Mouse (Mus musculus) limb, embryonic 10.5 days (tissue): ENCODE measurements around the gene 2610028H24Rik. TPM values are rescaled to one million over a fixed set of nuclear protein-coding genes. Genes with fewer than 3 reads are reported as not detected.

Experiments
- DNase-seq: peaks from one replicate; pipeline ENCODE4 v3.0.0-alpha.2; 2017; ENCODE audit warnings: low spot score
- H3K27ac ChIP-seq: fragments of 300-500 bp; sonication (generic); 2 replicates; pipeline ENCODE4 v1.5.1; 2016; ENCODE audit warnings: mild to moderate bottlenecking
- H3K27me3 ChIP-seq: fragments of 300-500 bp; sonication (generic); 2 replicates; pipeline ENCODE4 v1.6.1; 2016; ENCODE audit warnings: low read depth, mild to moderate bottlenecking; ENCODE audit not compliant: poor library complexity, severe bottlenecking
- H3K36me3 ChIP-seq: fragments of 300-500 bp; sonication (generic); 2 replicates; pipeline ENCODE4 v1.6.1; 2016; ENCODE audit warnings: mild to moderate bottlenecking, moderate library complexity
- H3K4me1 ChIP-seq: fragments of 300-500 bp; sonication (generic); 2 replicates; pipeline ENCODE4 v1.6.1; 2016
- H3K4me3 ChIP-seq: fragments of 300-500 bp; sonication (generic); 2 replicates; pipeline ENCODE4 v1.5.1; 2016; ENCODE audit warnings: mild to moderate bottlenecking, moderate library complexity
- H3K9me3 ChIP-seq: fragments of 300-500 bp; sonication (generic); replicated peaks from 2 replicates; pipeline ENCODE4 v1.6.1; 2016; ENCODE audit warnings: mild to moderate bottlenecking
- WGBS: fragments of 180-500 bp; shearing (Covaris S2); methylation state at CpG from one replicate; pipeline ENCODE4 v1.1.7; 2016; 5-methylcytosine and 5-hydroxymethylcytosine counted together
- polyA plus RNA-seq: library from polyadenylated mRNA; unstranded; fragments of >200 nt; fragmentation: Nextera tagmentation; extraction: Ambion mirVana; gene quantifications from 2 replicates; pipeline ENCODE4 v1.2.1, GENCODE M21; 2016

2610028H24Rik gene
- polyA plus RNA-seq, result not detected in 2 replicates

- 75% methylated on average over 5 of the region's 5 CpGs for WGBS
- DNase-seq, result no peak
These were observed at the start of gene 2610028H24Rik for GRCm38 (mm10) chr10:76448851-76449250. TSS of gene 2610028H24Rik (plus strand) at chr10:76449081.

GRCm38 (mm10) chr10:76408520-76408919 is 40.4 kb upstream of the 2610028H24Rik start:
- Histone ChIP-seq H3K27ac (no peak overlapping the region), H3K4me3 (no peak overlapping the region), H3K4me1 (no peaks in the 10 kb centered on the region), H3K9me3 (no peaks in the 10 kb centered on the region), H3K36me3 (peaks cover 98% of the 10 kb centered on the region), H3K27me3 (no peaks in the 10 kb centered on the region)
- DNase-seq, result no peak
- WGBS, result 94% methylated on average over 10 of the region's 10 CpGs

More at GRCm38 (mm10) chr10:76448851-76449250, at the start of gene 2610028H24Rik:
- Histone ChIP-seq H3K4me1 (0 out of 2 replicates have a peak, but pooled peaks cover 3% of the 10 kb centered on the region), H3K4me3 (no peak within 1 kb of the TSS), H3K36me3 (no peaks in the 10 kb centered on the region), H3K27me3 (no peaks in the 10 kb centered on the region), H3K27ac (no peak within 1 kb of the TSS), H3K9me3 (no peaks in the 10 kb centered on the region)

DNA sequence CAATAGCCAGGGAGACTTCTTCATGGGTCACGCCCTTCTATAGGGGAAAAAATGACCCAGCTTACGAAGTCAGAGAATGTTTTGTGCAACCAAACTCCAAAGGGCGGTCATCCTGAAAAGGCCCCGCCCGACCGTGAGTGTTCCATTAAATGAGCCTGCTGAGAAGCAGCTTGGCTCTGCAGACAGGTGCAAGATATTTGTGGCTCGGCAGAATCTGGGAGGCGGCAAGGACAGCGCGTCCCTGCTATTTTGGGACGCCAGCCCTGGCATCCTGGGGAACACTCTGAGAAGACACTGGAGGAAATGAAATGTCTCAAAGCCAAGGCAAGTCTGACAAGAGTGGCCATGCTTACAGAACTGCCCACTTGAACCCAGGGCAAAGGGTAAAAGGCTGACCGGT is 32.1 kb upstream of the 2610028H24Rik start:
- H3K27me3 ChIP-seq, result no peaks in the 10 kb centered on the region
- no peak overlapping the region for H3K4me3 ChIP-seq
- H3K4me1 ChIP-seq, result no peaks in the 10 kb centered on the region
- H3K36me3 ChIP-seq, result peaks cover 100% of the 10 kb centered on the region
- 95% methylated on average over 12 of the region's 12 CpGs for WGBS
- no peak for DNase-seq
- no peak overlapping the region for H3K27ac ChIP-seq
- H3K9me3 ChIP-seq, result no peaks in the 10 kb centered on the region

- Histone ChIP-seq H3K27ac (no peak overlapping the region), H3K27me3 (no peaks in the 10 kb centered on the region), H3K4me1 (no peaks in the 10 kb centered on the region), H3K9me3 (no peaks in the 10 kb centered on the region), H3K36me3 (peaks cover 99% of the 10 kb centered on the region), H3K4me3 (no peak overlapping the region)
- WGBS, result 95% methylated on average over 7 of the region's 7 CpGs
- no peak for DNase-seq
These were observed 23.2 kb upstream of the 2610028H24Rik start for GRCm38 (mm10) chr10:76425674-76426073.

GRCm38 (mm10) chr10:76433925-76434324 is 15.0 kb upstream of the 2610028H24Rik start:
- peaks cover 100% of the 10 kb centered on the region for H3K36me3 ChIP-seq
- no peaks in the 10 kb centered on the region for H3K4me1 ChIP-seq
- no peak overlapping the region for H3K4me3 ChIP-seq
- DNase-seq, result no peak
- 96% methylated on average over 11 of the region's 11 CpGs for WGBS
- H3K27ac ChIP-seq, result no peak overlapping the region
- H3K27me3 ChIP-seq, result no peaks in the 10 kb centered on the region
- no peaks in the 10 kb centered on the region for H3K9me3 ChIP-seq

GRCm38 (mm10) chr10:76439107-76439890 is 9.6 kb upstream of the 2610028H24Rik start:
- no peak overlapping the region for H3K27ac ChIP-seq
- 95% methylated on average over 9 of the region's 9 CpGs for WGBS
- DNase-seq, result no peak
- H3K4me1 ChIP-seq, result peaks cover 20% of the 10 kb centered on the region
- peaks cover 68% of the 10 kb centered on the region for H3K36me3 ChIP-seq
- H3K4me3 ChIP-seq, result no peak overlapping the region
- no peaks in the 10 kb centered on the region for H3K27me3 ChIP-seq
- H3K9me3 ChIP-seq, result no peaks in the 10 kb centered on the region

DNA sequence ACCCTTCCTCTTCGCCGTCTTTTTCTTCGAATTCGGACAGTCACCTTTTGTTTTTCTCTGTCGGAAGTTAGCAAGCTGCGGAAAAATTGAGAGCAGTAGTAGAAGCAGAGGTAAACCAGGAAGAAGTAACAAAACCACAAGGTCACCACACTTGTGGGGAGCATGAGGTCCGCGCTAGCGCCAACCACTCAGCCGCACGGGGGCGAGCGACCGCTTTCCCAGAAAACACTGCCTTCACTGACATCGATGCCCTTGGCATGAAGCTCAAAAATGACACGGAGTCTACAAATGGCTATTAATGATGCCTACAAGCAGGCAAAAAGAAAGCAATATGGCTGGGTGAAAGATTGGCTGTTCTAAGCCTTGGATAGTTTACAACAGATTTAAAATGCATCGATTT is 8.6 kb upstream of the 2610028H24Rik start, which contains the start of gene AC141477.1:
AC141477.1 (minus strand) TSS at position 164 of the 400 bp plus-strand sequence.
- DNase-seq, result no peak
- 96% methylated on average over 17 of the region's 17 CpGs for WGBS
- no peaks in the 10 kb centered on the region for H3K9me3 ChIP-seq
- peaks cover 20% of the 10 kb centered on the region for H3K4me1 ChIP-seq
- no peaks in the 10 kb centered on the region for H3K27me3 ChIP-seq
- peaks cover 58% of the 10 kb centered on the region for H3K36me3 ChIP-seq
- H3K4me3 ChIP-seq, result peak within 1 kb of the TSS; percentile 91; the same call in 1 of the 2 replicates
- no peak within 1 kb of the TSS for H3K27ac ChIP-seq

GRCm38 (mm10) chr10:76442178-76443088 is 6.4 kb upstream of the 2610028H24Rik start, which contains the start of gene Pcnt:
TSS of gene Pcnt (minus strand) at chr10:76442786.
- Histone ChIP-seq H3K9me3 (no peaks in the 10 kb centered on the region), H3K27ac (peak within 1 kb of the TSS; percentile 95), H3K4me3 (peak within 1 kb of the TSS; percentile 91), H3K4me1 (peaks cover 23% of the 10 kb centered on the region), H3K27me3 (no peaks in the 10 kb centered on the region), H3K36me3 (peaks cover 36% of the 10 kb centered on the region)
- WGBS, result under 1% methylated on average over 78 of the region's 78 CpGs
- peak; percentile 96 for DNase-seq

DNA sequence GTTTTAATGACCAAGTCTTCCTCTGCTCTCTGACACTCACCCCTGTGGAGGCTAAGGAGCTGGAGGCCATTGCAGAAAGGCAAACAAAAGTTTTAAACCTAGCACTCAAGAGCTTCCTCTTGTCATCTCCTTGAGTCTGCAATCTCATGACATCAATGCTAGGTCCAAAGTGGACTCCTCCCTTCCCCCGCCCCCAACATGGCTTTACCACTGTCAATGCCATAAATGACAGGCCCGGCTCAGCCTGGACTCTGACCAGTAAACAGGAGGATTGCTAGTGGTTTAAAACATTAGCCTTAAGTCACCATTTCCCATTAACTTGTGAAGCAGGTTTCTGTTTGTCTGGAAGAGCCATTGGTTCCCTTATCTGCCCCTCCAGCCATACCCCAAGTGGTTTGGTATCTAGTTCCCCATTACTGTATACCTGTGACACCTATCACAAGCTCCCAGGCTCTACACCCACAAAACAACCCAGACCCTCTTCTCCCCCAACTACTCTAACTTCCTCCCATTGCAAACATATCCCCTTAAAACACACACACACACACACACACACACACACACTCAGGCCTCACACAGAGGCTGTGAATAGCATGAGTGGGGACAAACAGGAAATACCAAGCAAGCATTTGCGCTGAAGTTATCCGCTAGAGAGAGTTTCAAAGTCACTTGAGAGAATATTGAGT is 2.7 kb upstream of the 2610028H24Rik start:
- peaks cover 18% of the 10 kb centered on the region for H3K4me1 ChIP-seq
- no peaks in the 10 kb centered on the region for H3K36me3 ChIP-seq
- H3K27ac ChIP-seq, result no peak overlapping the region
- no peak overlapping the region for H3K4me3 ChIP-seq
- WGBS, result 87% methylated on average over 4 of the region's 4 CpGs
- no peaks in the 10 kb centered on the region for H3K27me3 ChIP-seq
- DNase-seq, result no peak
- H3K9me3 ChIP-seq, result no peaks in the 10 kb centered on the region

GRCm38 (mm10) chr10:76447406-76448229 is 1.3 kb upstream of the 2610028H24Rik start:
- Histone ChIP-seq H3K27ac (no peak overlapping the region), H3K9me3 (no peaks in the 10 kb centered on the region), H3K27me3 (no peaks in the 10 kb centered on the region), H3K4me3 (no peak overlapping the region), H3K36me3 (no peaks in the 10 kb centered on the region), H3K4me1 (peaks cover 12% of the 10 kb centered on the region)
- DNase-seq, result no peak
- 83% methylated on average over 15 of the region's 15 CpGs for WGBS

- DNase-seq, result peak; percentile 64
- H3K27me3 ChIP-seq, result no peaks in the 10 kb centered on the region
- no peaks in the 10 kb centered on the region for H3K4me1 ChIP-seq
- WGBS, result 54% methylated on average over 5 of the region's 5 CpGs
- H3K4me3 ChIP-seq, result no peak overlapping the region
- no peaks in the 10 kb centered on the region for H3K9me3 ChIP-seq
- peaks cover 4% of the 10 kb centered on the region for H3K36me3 ChIP-seq
- no peak overlapping the region for H3K27ac ChIP-seq
These were observed 6.4 kb downstream of the 2610028H24Rik start for GRCm38 (mm10) chr10:76455289-76455688.

- 87% methylated on average over 1 of the region's 1 CpGs for WGBS
- DNase-seq, result no peak
These were observed 12.4 kb downstream of the 2610028H24Rik start for GRCm38 (mm10) chr10:76461255-76461654.

More at GRCm38 (mm10) chr10:76461255-76461654, 12.4 kb downstream of the 2610028H24Rik start:
- Histone ChIP-seq H3K4me3 (no peak overlapping the region), H3K4me1 (no peaks in the 10 kb centered on the region), H3K36me3 (peaks cover 45% of the 10 kb centered on the region), H3K27me3 (no peaks in the 10 kb centered on the region), H3K9me3 (no peaks in the 10 kb centered on the region), H3K27ac (no peak overlapping the region)
